Mouse (Mus musculus) embryonic fibroblast, embryonic 13.5 days (primary cell): Measurements from ENCODE around the gene Ano1.

Experiments
- CTCF ChIP-seq: IDR thresholded peaks from 2 replicates; pipeline ENCODE4 v1.5.1; 2011; ENCODE audit warnings: mild to moderate bottlenecking, control low read depth, low read length, moderate library complexity, borderline replicate concordance; ENCODE audit not compliant: insufficient read depth
- POLR2A ChIP-seq: IDR thresholded peaks from 2 replicates; pipeline ENCODE4 v1.6.1; 2011; ENCODE audit warnings: low read depth, mild to moderate bottlenecking, control low read depth, low read length, moderate library complexity

- TF ChIP-seq CTCF (no peak), POLR2A (no peak)
Measured at GRCm38 (mm10) chr7:144740643-144741042, 11.1 kb downstream of the Ano1 start.
